Mouse (Mus musculus): ENCODE data around the gene Ttyh3. TPM values are rescaled to one million over a fixed set of nuclear protein-coding genes. Genes with fewer than 3 reads are reported as not detected.

The Ttyh3 gene
- total RNA-seq, 2 experiments from 2014 or later: 199 to 212 TPM

GRCm38 (mm10) chr5:140634798-140635722 is 13.8 kb downstream of the Ttyh3 start:
- no peak for DNase-seq (ENCODE audit: low spot score in 2 of 2)

GRCm38 (mm10) chr5:140633432-140633831 is 15.4 kb downstream of the Ttyh3 start:
- no peak for DNase-seq (ENCODE audit: low spot score in 2 of 2)

GRCm38 (mm10) chr5:140628995-140629394 is 19.8 kb downstream of the Ttyh3 start:
- DNase-seq (ENCODE audit: low spot score in 2 of 2): no peak

- no peak for DNase-seq (ENCODE audit: low spot score in 2 of 2)
Measured at GRCm38 (mm10) chr5:140627580-140627979, 21.3 kb downstream of the Ttyh3 start.

GRCm38 (mm10) chr5:140624961-140625360 is 23.9 kb downstream of the Ttyh3 start:
- no peak for DNase-seq (ENCODE audit: low spot score in 2 of 2)

GRCm38 (mm10) chr5:140624238-140624637 is 24.6 kb downstream of the Ttyh3 start:
- DNase-seq (ENCODE audit: low spot score in 2 of 2): no peak

- DNase-seq (ENCODE audit: low spot score in 2 of 2): no peak
Measured at GRCm38 (mm10) chr5:140623791-140624190, 25.0 kb downstream of the Ttyh3 start.

GRCm38 (mm10) chr5:140622978-140623670 is 25.7 kb downstream of the Ttyh3 start:
- DNase-seq (ENCODE audit: low spot score in 2 of 2): no peak

- no peak for DNase-seq (ENCODE audit: low spot score in 2 of 2)
Measured at GRCm38 (mm10) chr5:140621517-140621916, 27.3 kb downstream of the Ttyh3 start.

- DNase-seq (ENCODE audit: low spot score in 2 of 2): no peak
Measured at GRCm38 (mm10) chr5:140621092-140621491, 27.7 kb downstream of the Ttyh3 start.

GRCm38 (mm10) chr5:140619895-140620736 is 28.7 kb downstream of the Ttyh3 start:
- DNase-seq (ENCODE audit: low spot score in 2 of 2): no peak

GRCm38 (mm10) chr5:140619151-140619771 is 29.6 kb downstream of the Ttyh3 start:
- DNase-seq (ENCODE audit: low spot score in 2 of 2): peak in 1 of 2 experiments; percentile 61

- DNase-seq (ENCODE audit: low spot score in 2 of 2): no peak
Measured at GRCm38 (mm10) chr5:140617714-140618113, 31.1 kb downstream of the Ttyh3 start.

GRCm38 (mm10) chr5:140616691-140617090 is 32.1 kb downstream of the Ttyh3 start:
- DNase-seq (ENCODE audit: low spot score in 2 of 2): no peak

- DNase-seq (ENCODE audit: low spot score in 2 of 2): no peak
Measured at GRCm38 (mm10) chr5:140616110-140616503, 32.7 kb downstream of the Ttyh3 start.

- no peak for DNase-seq (ENCODE audit: low spot score in 2 of 2)
Measured at GRCm38 (mm10) chr5:140615321-140616109, 33.3 kb downstream of the Ttyh3 start.

GRCm38 (mm10) chr5:140614837-140615236 is 34.0 kb downstream of the Ttyh3 start:
- DNase-seq (ENCODE audit: low spot score in 2 of 2): no peak

- DNase-seq (ENCODE audit: low spot score in 2 of 2): no peak
Measured at GRCm38 (mm10) chr5:140614141-140614540, 34.7 kb downstream of the Ttyh3 start.

GRCm38 (mm10) chr5:140612191-140612590 is 36.6 kb downstream of the Ttyh3 start:
- DNase-seq (ENCODE audit: low spot score in 2 of 2): no peak

- no peak for DNase-seq (ENCODE audit: low spot score in 2 of 2)
Measured at GRCm38 (mm10) chr5:140611611-140612185, 37.1 kb downstream of the Ttyh3 start.

Data from adrenal gland, postnatal 4 days (tissue).